Mouse (Mus musculus): ENCODE results near the gene Hmgxb4. TPM values are rescaled to one million over a fixed set of nuclear protein-coding genes. Genes with fewer than 3 reads are reported as not detected.

The Hmgxb4 gene
- total and polyA plus RNA-seq, 2 experiments from 2014 or later = 29.6 to 60.1 TPM

GRCm38 (mm10) chr8:75038497-75038896 is 45.3 kb downstream of the Hmgxb4 start:
- Histone ChIP-seq H3K27ac (ENCODE audit: low read depth, low read length) (no peak overlapping the region), H3K4me1 (ENCODE audit: insufficient read depth, low read length) (no peaks in the 10 kb centered on the region), H3K4me3 (ENCODE audit: low read depth, low read length) (no peak overlapping the region), H3K27me3 (ENCODE audit: insufficient read depth, low read length) (no peaks in the 10 kb centered on the region), H3K36me3 (ENCODE audit: insufficient read depth, low read length) (no peaks in the 10 kb centered on the region), H3K9ac (replicated peaks; ENCODE audit: low read length, poor library complexity, severe bottlenecking) (no peak overlapping the region), H3K9me3 (ENCODE audit: low read length) (no peaks in the 10 kb centered on the region), H3K4me2 (ENCODE audit: low read depth, low read length, poor library complexity, severe bottlenecking) (no peak overlapping the region)
- no peak for DNase-seq (ENCODE audit: low spot score)
- no peak for TF ChIP-seq CTCF (IDR thresholded peaks at IDR 0.05)
- no peak for ATAC-seq (ENCODE audit: low FRiP score)

GRCm38 (mm10) chr8:75039754-75040153 is 46.6 kb downstream of the Hmgxb4 start:
- no peak for TF ChIP-seq CTCF (IDR thresholded peaks at IDR 0.05)

DNA sequence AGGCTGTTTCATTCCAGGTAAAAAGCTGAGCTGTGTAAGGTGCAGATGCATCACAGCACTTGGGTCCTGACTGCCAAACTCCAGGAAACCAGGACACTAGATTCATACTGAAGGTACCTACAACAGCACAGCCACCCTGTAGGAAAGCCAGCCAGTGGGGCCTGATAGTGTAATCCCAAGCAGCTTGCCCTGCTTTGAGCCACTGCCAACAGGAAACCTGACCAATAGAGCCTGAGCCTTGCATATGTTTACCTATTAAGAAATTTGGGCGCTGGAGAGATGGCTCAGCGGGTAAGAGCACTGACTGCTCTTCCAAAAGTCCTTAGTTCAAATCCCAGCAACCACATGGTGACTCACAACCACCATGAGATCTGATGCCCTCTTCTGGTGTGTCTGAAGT is 49.0 kb downstream of the Hmgxb4 start:
- H3K4me2 ChIP-seq (ENCODE audit: low read depth, low read length, poor library complexity, severe bottlenecking) = no peak overlapping the region
- WGBS = 84% methylated on average over 2 of the region's 2 CpGs
- H3K4me3 ChIP-seq (ENCODE audit: low read depth, low read length) = no peak overlapping the region
- H3K9ac ChIP-seq (replicated peaks; ENCODE audit: low read length, poor library complexity, severe bottlenecking) = no peak overlapping the region
- no peaks in the 10 kb centered on the region for H3K36me3 ChIP-seq (ENCODE audit: insufficient read depth, low read length)
- H3K27ac ChIP-seq (ENCODE audit: low read depth, low read length) = no peak overlapping the region
- DNase-seq (ENCODE audit: low spot score) (no peak), ATAC-seq (ENCODE audit: low FRiP score) (no peak)
- no peak for TF ChIP-seq CTCF (IDR thresholded peaks at IDR 0.05)
- no peaks in the 10 kb centered on the region for H3K9me3 ChIP-seq (ENCODE audit: low read length)
- no peaks in the 10 kb centered on the region for H3K4me1 ChIP-seq (ENCODE audit: insufficient read depth, low read length)
- no peaks in the 10 kb centered on the region for H3K27me3 ChIP-seq (ENCODE audit: insufficient read depth, low read length)

More at GRCm38 (mm10) chr8:75039754-75040153, 46.6 kb downstream of the Hmgxb4 start:
- 85% methylated on average over 1 of the region's 1 CpGs for WGBS
- H3K9me3 ChIP-seq (ENCODE audit: low read length) = no peaks in the 10 kb centered on the region
- H3K27ac ChIP-seq (ENCODE audit: low read depth, low read length) = no peak overlapping the region
- H3K4me2 ChIP-seq (ENCODE audit: low read depth, low read length, poor library complexity, severe bottlenecking) = no peak overlapping the region
- no peaks in the 10 kb centered on the region for H3K4me1 ChIP-seq (ENCODE audit: insufficient read depth, low read length)
- no peak overlapping the region for H3K4me3 ChIP-seq (ENCODE audit: low read depth, low read length)
- DNase-seq (ENCODE audit: low spot score) = no peak
- no peaks in the 10 kb centered on the region for H3K36me3 ChIP-seq (ENCODE audit: insufficient read depth, low read length)
- no peaks in the 10 kb centered on the region for H3K27me3 ChIP-seq (ENCODE audit: insufficient read depth, low read length)
- ATAC-seq (ENCODE audit: low FRiP score) = no peak
- H3K9ac ChIP-seq (replicated peaks; ENCODE audit: low read length, poor library complexity, severe bottlenecking) = no peak overlapping the region

GRCm38 (mm10) chr8:75042974-75043373 is 49.8 kb downstream of the Hmgxb4 start:
- 88% methylated on average over 1 of the region's 1 CpGs for WGBS
- no peak overlapping the region for H3K4me3 ChIP-seq (ENCODE audit: low read depth, low read length)
- H3K9me3 ChIP-seq (ENCODE audit: low read length) = no peaks in the 10 kb centered on the region
- H3K9ac ChIP-seq (replicated peaks; ENCODE audit: low read length, poor library complexity, severe bottlenecking) = no peak overlapping the region
- no peaks in the 10 kb centered on the region for H3K27me3 ChIP-seq (ENCODE audit: insufficient read depth, low read length)
- DNase-seq (ENCODE audit: low spot score) (no peak), ATAC-seq (ENCODE audit: low FRiP score) (no peak)
- no peak overlapping the region for H3K4me2 ChIP-seq (ENCODE audit: low read depth, low read length, poor library complexity, severe bottlenecking)
- no peak overlapping the region for H3K27ac ChIP-seq (ENCODE audit: low read depth, low read length)
- H3K36me3 ChIP-seq (ENCODE audit: insufficient read depth, low read length) = no peaks in the 10 kb centered on the region
- TF ChIP-seq CTCF (IDR thresholded peaks at IDR 0.05) = no peak
- H3K4me1 ChIP-seq (ENCODE audit: insufficient read depth, low read length) = no peaks in the 10 kb centered on the region

DNA sequence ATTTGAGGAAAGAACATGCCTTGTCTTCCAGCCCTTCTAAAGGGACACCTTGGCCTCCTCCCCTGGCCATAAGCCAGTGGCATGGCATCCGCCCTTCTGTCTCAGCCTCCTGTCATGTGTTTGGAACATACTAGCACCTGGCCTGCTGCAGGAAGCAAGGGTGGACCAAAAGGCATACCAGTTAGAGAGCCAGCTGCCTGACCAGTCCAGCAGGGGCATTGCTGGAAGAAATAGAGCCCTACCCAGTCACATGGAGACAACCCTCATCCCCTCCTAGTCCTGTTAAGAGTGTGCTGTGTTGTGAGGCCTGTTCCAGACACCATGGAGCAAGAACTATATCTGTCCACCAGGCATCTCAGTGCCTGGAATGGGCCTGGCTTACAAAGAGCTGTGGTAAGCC is 53.1 kb downstream of the Hmgxb4 start:
- no peak overlapping the region for H3K9ac ChIP-seq (replicated peaks; ENCODE audit: low read length, poor library complexity, severe bottlenecking)
- H3K27me3 ChIP-seq (ENCODE audit: insufficient read depth, low read length) = no peaks in the 10 kb centered on the region
- H3K4me3 ChIP-seq (ENCODE audit: low read depth, low read length) = no peak overlapping the region
- DNase-seq (ENCODE audit: low spot score) (no peak), ATAC-seq (ENCODE audit: low FRiP score) (no peak)
- no peaks in the 10 kb centered on the region for H3K4me1 ChIP-seq (ENCODE audit: insufficient read depth, low read length)
- TF ChIP-seq CTCF (IDR thresholded peaks at IDR 0.05) = no peak
- no peak overlapping the region for H3K4me2 ChIP-seq (ENCODE audit: low read depth, low read length, poor library complexity, severe bottlenecking)
- no peaks in the 10 kb centered on the region for H3K9me3 ChIP-seq (ENCODE audit: low read length)
- H3K36me3 ChIP-seq (ENCODE audit: insufficient read depth, low read length) = 0 out of 2 replicates have a peak, but pooled peaks cover under 1% of the 10 kb centered on the region
- no peak overlapping the region for H3K27ac ChIP-seq (ENCODE audit: low read depth, low read length)
- 100% methylated on average over 1 of the region's 1 CpGs for WGBS

- Histone ChIP-seq H3K4me3 (ENCODE audit: low read depth, low read length) (no peak overlapping the region), H3K9ac (replicated peaks; ENCODE audit: low read length, poor library complexity, severe bottlenecking) (no peak overlapping the region), H3K36me3 (ENCODE audit: insufficient read depth, low read length) (0 out of 2 replicates have a peak, but pooled peaks cover 4% of the 10 kb centered on the region), H3K4me1 (ENCODE audit: insufficient read depth, low read length) (no peaks in the 10 kb centered on the region), H3K27me3 (ENCODE audit: insufficient read depth, low read length) (no peaks in the 10 kb centered on the region), H3K27ac (ENCODE audit: low read depth, low read length) (no peak overlapping the region), H3K4me2 (ENCODE audit: low read depth, low read length, poor library complexity, severe bottlenecking) (no peak overlapping the region), H3K9me3 (ENCODE audit: low read length) (no peaks in the 10 kb centered on the region)
- ATAC-seq (ENCODE audit: low FRiP score) = no peak
- DNase-seq (ENCODE audit: low spot score) = no peak
- no peak for TF ChIP-seq CTCF (IDR thresholded peaks at IDR 0.05)
- WGBS = 93% methylated on average over 3 of the region's 3 CpGs
Observed at GRCm38 (mm10) chr8:75047784-75048183, 54.6 kb downstream of the Hmgxb4 start.

Data from midbrain, postnatal 0 days (tissue).